Mouse (Mus musculus) monocyte, adult 2 months (primary cell): Measurements from ENCODE around the gene Wdr48.

Experiments used
- DNase-seq, 2 experiments: peaks; one replicate each; pipeline ENCODE4 v3.0.0; 2022; ENCODE audit warnings: low spot score in 2 of 2, low read depth in 1 of 2

Gene Wdr48

DNA sequence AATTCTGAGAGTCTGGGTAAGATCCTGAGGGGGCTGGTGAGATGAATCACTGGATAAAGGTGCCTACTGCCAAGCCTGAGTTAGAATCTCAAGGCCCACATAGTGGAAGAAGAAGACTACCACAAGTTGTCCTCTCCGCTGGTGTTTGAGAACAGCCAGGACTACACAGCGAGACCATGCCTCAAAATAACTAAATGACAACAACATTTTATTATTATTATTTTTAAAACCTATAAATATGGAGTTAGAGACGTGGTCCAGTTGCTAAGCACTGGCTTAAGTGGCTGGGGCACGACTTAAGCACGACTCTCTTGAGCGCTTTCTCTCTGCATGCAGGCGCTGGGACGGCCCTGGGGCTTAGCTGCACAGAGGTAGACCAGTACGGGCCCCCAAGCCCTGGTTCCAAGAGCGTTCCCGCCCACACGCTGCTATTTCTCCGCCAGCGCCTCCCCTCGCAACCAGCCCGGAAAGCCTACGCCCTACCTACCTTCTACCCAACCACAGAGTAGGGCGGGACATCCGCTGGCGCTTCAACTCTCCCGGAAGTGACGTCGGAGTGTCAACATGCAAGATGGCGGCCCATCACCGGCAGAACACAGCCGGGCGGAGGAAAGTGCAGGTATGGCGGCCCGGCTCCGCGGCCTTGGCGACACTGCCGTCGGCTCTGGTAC lies at the start of gene Wdr48:
Gene Wdr48 (plus strand): TSS at position 540 of the 671 bp plus-strand sequence.
- peak; percentile 92 to 93 for DNase-seq

DNA sequence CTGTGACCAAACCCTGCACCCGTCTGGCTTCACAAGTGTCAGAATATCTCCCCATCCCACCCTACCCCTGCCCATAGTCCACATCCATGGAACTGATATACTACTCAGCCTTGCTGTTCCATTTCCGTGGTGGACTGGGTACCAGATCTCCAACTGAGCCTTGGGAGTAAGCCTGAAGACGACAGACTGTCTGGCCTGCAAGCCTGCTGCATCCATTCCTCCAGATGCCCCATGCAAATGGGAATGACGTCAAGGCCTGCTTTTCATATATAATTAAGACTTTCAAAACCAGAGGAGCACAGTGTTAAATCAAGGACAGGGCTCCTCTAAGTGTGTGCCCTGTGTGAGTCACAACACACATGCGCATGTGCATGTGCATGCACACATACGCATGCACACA lies 47.5 kb upstream of the Wdr48 start:
- no peak for DNase-seq

DNA sequence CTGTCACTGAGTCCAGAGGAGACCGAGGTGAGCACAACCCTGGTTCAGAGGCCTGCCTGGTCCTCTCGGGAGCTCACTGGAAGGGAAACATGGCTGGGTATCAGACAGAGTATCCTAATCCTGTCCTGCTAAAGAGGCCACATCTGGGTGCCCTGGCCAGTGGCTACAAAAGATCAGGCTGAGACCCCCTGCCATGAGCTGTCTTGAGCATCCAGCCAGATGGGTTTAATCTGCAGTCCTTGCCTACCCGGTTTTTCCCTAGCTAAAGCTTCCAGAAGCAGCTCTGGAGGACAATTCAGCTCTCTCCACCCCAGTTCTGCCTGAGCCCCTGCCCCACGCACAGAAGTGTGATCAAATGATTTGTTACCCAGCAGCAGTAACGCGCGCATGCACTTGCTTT lies 46.0 kb upstream of the Wdr48 start:
- no peak for DNase-seq

DNA sequence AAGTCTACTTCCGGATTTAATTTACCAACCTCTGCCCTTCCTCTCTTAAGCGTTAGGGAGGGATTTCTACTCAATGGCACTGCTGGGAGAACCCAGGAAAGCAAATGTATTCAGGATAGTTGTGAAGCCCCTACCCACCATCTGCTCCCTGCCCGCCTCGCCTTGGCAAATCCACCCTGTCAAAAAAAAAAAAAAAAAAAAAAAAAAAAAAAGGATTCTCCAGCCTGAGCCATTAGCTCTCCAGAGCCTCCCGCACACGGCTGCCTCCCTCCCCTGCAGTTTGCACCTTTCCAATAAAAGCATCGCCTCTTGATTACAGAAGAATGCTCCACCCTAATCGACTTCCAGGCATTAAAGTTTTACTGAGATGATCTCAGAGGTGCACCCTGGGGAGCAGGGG lies 45.5 kb upstream of the Wdr48 start:
- DNase-seq: no peak

DNA sequence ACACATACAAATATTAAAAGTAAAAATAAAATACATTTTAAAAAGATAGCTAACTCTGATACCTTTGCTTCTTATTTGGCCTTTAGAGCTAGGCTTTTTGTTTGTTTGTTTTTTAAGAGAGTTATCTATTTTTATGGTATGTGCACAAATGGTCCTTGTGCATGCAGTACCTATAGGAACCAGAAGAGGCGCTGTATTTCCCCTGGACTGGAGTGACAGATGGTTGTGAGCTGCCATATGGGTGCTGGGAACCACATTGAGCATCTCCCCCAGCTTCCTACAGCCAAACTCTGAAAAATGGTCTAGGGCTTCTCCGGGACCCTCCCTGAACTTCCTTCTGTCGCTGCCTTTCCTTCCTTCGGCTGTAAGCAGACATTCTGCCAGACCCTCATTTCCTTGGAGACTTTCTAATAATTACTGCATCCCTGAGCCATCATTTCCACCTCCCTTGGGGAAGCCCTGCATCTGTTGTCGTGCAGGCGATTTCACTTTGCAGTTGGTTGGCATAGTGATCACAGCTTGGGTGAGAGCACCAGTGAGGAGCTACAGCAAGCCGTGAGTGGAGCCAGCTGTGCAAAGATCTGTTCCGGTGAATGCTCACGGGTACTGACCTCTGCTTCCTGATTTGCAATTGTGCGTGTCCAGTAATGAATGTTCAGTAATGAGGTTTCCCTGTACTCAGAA lies 42.2 kb upstream of the Wdr48 start:
- no peak for DNase-seq

DNA sequence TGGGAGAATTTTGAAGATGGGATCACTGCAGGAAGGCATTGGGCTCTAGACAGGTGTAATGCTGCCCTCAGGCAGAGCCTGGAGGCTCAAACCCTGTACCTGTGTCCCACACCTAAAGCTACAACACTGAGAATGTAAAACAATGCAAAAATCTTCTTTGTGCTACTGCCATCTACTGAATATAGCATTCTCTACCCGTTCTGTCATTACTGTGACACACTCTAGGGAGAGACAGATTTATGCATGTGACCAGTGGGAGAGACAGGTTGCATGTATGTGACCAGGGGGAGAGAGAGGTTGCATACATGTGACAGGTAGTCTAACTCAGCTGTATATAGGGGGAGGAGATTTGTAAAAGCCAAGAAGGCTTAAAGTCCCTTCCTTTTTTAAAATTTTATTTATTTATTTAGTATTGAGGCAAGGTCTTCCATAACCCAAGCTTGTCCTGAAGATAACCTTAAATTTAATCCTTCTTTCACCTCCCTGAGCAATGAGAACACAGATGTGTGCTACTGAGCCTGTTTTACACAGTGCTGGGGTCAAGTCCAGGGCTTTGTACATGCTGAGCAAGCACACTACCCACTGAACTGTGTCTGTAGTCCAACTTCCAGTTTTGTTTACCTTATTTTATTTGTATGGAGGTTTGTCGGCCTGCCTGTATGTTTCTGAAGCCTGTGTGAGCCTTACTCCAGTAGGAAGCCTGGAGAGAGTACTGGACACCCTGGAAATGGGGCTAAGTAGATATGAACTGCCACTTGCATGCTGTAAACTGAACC lies 41.4 kb upstream of the Wdr48 start:
- DNase-seq: no peak

DNA sequence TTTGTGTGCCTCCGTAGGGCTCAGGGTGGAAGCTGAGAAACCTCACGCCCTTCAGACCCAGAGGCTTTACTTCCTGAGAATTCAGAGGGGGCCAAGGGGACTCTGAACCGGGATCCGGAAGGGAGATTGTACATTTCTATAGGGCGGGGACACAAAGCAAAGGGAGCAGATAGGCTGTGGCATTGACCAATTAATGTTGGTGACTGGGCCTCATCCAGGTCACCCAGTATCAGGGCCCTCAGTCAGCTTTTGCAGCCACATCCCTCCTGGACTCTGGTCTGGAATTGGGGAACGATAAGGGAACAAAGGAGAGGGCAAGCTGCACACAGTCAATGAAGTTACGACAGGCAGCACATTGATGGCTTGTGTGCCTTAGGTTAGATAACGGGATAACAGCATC lies 40.5 kb upstream of the Wdr48 start:
- no peak for DNase-seq

DNA sequence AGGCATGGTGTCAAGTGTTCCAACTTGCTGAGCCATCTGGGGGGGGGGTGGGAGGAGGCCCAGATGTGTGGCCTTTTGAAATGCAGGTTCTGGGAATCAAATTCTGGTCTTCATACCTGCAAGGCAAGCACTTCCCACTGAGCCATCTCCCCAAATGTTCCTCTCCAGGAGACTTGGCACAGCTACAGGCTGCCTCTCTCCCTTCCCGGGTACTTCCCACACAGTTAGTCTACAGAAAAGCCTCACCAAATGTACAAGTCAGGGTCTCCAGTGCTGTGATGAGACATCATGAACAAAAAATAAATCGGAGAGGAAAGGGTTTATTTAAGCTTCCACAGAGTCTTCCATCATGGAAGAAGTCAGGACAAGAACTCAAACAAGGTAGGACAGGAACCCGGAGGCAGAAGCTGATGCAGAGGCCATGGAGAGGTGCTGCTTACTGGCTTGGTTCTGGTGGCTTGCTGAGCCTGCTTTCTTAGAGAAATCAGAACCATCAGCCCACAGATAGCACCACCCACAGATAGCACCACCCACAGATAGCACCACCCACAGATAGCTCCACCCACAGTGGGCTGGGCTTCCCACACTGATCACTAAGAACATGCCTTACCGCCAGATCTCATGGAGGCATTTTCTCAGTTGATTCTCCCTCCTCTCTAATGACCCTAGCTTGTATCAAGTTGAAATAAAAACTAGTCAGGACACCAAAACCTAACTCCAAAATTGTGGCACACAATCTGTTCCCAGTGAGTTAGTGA lies 7.4 kb upstream of the Wdr48 start:
- no peak for DNase-seq

DNA sequence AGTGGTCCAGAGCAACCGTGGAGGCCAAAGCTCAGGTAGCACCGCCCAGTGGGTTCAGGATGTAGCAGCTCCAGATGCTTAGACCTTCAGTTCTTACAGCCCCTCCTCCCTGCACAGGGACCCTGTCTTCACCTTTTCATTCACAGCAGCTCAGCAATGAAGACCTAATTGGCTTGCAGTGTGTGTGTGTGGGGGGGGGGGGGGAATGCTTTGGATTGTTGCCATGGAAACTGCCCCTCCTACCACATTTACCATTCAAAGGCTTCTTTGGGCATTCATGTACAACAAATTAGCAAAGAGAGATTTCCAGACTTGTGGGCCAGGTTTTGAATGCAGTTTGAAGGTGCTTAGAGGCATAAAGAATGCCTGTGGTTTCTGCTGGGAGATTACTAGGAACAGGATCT lies 5.8 kb upstream of the Wdr48 start:
- no peak for DNase-seq

DNA sequence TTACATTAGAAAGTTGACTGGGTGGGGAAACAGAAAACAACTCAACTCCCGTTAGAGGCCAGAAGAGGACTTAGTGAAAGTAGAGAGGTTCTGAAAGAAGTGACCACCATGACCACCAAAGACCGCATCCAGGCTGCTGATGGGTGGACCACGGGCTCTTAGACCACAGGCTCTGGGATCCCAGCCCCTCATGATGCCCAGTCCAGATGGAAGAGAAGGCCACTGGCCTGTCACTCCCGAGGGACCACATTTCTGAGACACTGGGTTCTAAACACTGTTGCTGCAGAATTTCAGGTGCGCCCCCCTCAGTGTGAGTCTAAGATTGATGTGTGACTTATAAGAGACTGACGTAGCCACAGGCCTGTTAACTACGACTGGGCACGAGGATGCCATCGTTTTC lies 5.2 kb upstream of the Wdr48 start:
- DNase-seq: no peak

DNA sequence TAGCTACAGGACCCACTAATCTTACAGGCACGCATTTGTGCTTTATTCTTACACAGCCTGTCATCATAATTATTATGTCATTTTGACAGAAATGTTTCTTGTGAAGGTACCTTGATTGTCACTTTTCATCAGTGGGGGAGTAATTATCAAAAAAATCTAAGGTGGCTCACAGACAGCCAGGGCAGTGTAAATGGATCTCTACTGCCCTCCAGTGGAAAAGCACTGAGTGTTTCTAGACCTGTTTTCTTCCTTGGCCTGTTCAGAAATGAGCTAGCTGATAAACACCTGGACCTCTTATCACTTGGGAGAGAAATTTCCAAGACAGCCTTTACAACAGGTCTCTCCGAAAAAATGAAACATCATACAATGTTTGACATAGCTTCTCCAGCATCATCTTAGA lies 4.0 kb upstream of the Wdr48 start:
- DNase-seq: no peak

DNA sequence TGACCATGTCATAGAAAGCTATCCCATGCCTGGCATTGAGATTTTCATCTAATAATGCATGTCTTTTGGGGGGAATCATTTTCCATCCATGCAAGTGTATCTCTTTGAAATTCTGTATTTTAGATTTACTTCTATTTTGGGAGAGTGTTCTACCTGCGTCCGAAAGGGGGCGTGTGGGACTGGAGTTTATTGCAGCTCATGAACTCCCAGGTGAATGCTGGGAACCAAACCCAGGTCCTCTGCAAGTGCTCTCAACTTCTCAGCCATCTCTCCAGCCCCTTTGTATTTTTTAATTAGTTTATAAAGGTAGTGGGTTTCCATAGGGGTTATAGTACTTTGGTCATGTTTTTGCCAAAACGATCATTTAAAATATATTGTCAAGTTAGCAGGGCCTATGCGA lies 797 bp upstream of the Wdr48 start:
- no peak for DNase-seq

DNA sequence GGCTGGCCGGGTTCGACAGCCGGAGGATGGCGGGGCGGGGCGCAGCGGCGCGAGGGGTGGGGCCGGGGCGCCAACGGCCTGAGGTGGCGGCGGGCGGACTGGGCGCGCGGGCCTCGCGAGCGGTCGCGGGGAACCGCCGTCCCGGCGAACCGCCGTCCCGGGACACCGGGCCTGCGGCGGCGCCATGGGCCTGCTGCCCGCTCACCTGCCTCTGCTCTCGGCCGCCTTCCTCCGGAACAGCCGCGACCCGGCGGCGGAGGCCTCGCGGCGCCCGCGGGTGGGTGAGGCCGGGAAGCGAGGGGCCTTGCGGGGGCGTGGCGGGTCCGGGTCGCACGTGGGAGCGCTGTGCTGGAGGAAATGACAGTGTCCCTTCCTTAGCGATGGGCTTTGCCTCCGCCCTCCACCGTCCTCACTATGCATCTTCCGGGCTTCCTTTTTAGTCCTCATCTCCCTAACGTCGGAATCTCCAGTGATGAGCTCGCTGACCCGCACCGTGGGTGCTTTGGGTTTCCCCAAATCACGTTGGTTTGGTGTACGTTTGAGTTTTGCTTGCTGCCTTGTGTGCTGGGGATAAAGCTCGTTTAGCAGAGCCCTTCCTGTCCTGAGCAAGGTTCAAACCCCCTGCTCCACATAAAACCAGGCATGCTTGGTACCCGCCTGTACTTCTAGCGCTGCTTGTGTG lies 503 bp downstream of the Wdr48 start:
- DNase-seq: peak; percentile 33 to 50

DNA sequence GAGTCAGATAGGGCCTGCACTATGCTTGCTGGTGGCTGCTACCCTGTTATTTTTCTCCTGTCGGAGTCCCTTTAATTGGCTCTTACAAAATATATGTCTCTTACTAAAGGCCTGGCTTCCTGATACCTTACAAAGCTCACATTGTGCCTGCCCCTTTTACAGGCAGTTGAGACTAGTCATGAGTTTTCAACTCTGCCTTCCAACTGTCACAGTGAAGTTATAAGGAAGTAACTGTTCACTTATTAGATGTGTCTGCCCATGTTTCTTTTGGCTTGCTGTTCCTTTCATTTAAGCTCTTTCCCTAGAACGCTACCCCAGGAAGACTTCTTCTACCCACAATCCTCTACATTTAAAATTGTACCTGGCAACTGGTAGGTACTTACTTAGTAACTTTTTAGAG lies 4.8 kb downstream of the Wdr48 start:
- no peak for DNase-seq

DNA sequence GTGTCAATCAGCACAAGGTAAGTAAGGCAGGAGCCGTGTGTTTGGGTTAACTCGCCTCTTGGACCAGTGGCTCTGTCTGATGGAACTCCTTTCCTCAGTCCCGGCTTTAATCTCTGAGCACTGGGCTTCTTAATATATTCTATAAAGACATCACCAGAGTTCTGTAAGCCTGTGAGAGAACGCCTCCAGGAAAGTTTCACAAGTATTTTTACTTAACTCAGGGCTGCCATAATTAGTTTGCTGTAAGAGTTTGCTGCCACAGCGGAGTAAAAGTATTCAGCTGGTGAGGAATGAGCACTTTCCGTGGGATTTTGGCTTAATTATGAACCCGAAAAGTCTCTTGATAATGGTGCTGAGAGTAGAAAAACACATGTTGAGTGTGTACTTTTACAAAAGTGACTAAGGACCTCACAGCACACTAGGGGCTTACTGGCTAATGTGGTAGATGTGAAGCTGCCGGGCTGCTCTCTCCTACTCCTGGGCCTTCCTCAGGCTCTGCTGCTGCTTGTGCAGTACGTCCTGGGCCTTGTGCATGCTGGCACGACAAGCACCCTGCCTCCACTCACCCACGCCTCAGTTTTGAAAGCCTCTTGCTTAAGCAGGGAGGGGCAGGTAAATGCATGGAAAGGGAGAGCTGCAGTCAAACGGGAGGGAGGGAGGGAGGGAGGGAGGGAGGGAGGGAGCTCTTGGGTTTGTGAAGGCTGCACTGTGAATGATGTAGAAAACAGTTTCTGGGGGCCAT lies 7.9 kb downstream of the Wdr48 start:
- no peak for DNase-seq

DNA sequence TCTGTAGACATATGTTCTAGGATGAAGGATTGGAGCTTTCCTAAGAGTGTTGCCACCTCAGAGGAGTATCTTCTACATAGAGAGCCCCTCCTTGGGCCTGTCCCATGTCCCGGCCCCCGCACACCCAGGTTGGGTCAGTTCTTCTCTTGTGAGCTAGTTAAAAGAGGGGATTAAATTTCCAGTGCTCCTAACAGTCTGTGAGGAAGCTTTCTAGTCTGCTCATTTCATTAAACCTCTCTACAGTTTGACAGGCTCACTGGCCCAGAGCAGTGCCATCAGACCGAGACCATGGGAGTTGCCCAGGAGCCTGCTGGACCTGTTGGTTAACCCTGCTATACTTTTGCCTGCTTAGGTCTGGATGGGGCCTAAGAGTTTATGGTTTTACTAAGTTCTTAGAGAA lies 14.0 kb downstream of the Wdr48 start:
- no peak for DNase-seq

DNA sequence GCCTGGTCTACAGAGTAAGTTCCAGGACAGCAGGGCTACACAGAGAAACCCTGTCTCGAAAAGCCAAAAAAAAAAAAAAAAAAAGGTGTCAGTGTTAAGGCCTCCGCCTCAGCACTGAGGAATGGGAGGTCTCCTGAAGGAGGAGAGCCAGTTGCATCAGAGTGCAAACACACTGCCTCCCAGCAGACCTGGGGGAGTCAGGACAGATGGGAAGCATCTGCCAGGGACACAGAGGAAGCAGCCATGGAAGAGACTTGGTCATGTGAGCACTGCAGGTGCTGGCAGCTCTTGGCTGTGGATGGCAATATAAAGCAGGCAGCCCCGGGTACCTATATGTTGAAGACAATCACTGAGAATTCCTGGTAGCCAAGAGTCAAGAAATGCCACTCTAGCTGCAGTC lies 15.3 kb downstream of the Wdr48 start:
- DNase-seq: no peak

DNA sequence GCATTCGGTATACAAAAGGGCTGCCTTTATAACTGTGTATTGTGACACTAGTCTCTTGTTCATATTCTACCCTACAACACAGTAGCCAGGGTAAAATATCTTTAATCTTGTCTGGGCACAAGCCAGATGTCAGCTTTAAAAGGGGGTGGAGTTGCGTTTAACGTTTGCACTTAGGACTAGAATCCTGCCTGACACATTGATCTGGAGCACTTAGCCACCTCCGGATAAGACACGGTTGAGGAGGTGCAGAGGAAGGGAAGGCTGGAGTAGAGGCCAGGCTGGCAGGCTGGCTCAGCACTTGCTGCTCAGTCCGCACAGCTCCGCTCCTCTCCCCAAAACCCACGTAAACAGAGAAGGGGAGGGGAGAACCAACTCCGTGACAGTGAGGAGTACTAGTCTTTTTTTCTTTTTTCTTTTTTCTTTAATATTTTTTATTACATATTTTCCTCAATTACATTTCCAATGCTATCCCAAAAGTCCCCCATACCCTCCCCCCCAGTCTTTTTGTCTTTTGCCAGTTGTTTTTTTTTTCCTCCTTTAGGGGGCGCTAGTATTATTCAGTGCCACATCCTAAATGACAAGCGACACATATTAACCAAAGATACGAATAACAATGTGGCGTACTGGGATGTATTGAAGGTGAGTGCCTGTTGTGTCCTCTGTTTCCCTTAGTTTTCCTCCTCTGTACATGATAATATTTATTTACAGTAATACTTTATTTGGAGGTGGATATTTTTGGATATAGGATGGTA lies 18.6 kb downstream of the Wdr48 start:
- no peak for DNase-seq

DNA sequence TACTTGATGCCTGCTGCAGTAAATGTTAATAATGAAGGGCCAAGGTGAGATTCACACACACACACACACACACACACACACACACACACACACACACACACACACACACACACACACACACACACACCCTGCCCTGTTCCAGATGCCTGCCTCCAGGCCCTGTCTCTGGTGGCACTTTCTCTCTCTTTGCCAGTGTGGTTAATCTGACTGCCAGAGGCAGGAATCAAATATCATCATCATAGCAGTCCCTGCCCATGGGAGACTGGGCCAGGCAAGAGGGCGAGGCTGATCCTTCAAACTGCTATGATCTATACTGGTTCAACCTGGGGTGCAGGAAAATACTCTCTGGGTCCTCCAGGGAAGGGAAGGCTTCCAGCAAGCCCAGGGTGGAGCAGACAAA lies 25.2 kb downstream of the Wdr48 start:
- no peak for DNase-seq

DNA sequence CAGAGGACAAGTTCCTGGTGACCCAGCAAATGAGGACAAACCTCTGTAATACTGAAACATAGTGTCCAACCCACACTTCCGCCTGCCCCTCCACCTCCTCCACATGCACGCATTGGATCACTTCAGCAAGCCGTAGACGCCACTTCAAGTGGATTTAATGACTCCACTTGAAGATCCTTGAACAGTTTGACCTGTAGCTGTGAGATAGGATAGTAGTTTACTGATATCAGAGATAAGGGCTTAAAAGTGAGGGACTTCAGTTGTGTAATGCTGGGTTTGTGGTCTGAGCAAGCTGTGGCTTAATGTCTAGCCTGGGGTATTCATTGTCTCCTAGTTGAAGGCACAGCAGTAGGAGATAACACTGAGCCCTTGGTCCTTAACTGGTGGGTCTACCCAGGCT lies 28.8 kb downstream of the Wdr48 start:
- no peak for DNase-seq
